Mouse (Mus musculus) neutrophil, adult 65 days (primary cell): ENCODE results near the gene Fzd9. TPM values are rescaled to one million over a fixed set of nuclear protein-coding genes. Genes with fewer than 3 reads are reported as not detected.

Source experiments
- total RNA-seq: library from RNA; stranded (reverse); gene quantifications from 2 replicates; pipeline ENCODE4 v1.2.4, GENCODE M21; 2023

The Fzd9 gene
- total RNA-seq: 0.19 and 0.27 TPM in 2 replicates

DNA sequence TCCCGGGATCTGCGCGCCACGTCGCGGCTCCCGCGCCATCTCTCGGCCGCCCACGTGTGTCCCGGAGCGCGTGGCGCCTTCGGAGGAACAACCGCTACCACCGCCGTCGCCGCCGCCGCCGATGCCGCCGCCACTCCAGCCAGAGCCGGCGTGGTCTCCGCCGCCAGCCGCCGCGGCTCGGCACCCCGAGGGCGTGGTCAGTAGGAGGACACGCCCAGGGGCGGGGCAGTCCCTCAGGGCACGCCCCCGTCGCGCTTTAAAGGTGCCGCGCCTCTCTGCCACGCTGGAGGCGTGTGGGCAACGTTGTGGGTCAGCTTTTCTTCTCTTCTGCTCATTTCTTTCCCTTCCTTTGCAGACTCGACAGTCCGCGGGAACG lies at the start of gene Fzd9:
Gene Fzd9, minus strand, starts transcription at position 152 of the 376 bp plus-strand sequence.

Other genes starting within 250 kb of the Fzd9 start
- 16.6 and 19.8 TPM in 2 replicates for gene Abhd11, start 242.1 kb downstream of the Fzd9 start, total RNA-seq
- 0.29 TPM in 1 of 2 replicates, not detected in the other for gene Stx1a, start 227.7 kb downstream of the Fzd9 start, total RNA-seq
- gene Dnajc30, start 187.0 kb downstream of the Fzd9 start, total RNA-seq: 14.7 and 16.3 TPM in 2 replicates
- gene Bud23, start 186.3 kb downstream of the Fzd9 start, total RNA-seq: 35.7 and 37.2 TPM in 2 replicates
- not detected in 2 replicates for gene Vps37d, start 173.0 kb downstream of the Fzd9 start, total RNA-seq
- 0.77 TPM in 1 of 2 replicates, not detected in the other for gene Mlxipl, start 161.3 kb downstream of the Fzd9 start, total RNA-seq
- 8.1 and 9.3 TPM in 2 replicates for gene Tbl2, start 101.6 kb downstream of the Fzd9 start, total RNA-seq
- 32.0 and 34.6 TPM in 2 replicates for gene Bcl7b, start 82.9 kb downstream of the Fzd9 start, total RNA-seq
- gene Baz1b, start 64.0 kb downstream of the Fzd9 start, total RNA-seq: 79.3 and 103 TPM in 2 replicates
- not detected in 2 replicates for gene Fkbp6, start 98.8 kb upstream of the Fzd9 start, total RNA-seq
- not detected in 2 replicates for gene Trim50, start 102.1 kb upstream of the Fzd9 start, total RNA-seq
- 3.1 and 5.7 TPM in 2 replicates for gene Nsun5, start 118.7 kb upstream of the Fzd9 start, total RNA-seq
- gene Pom121, start 143.3 kb upstream of the Fzd9 start, total RNA-seq: 29.4 and 37.0 TPM in 2 replicates